8 mouse cellular contexts compared by ENCODE assay signal in genomic region chr1:165618201-165618624, GRCm38 (mm10). TPM values are rescaled to one million over a fixed set of nuclear protein-coding genes. Genes with fewer than 3 reads are reported as not detected.
A peak's percentile ranks its signal among the peaks of the same experiment; 100 is the strongest.
DNase-seq lines count a peak whose midpoint lies in the region.

No protein-coding gene starts in this region.

- peaks cover 51% of the 10 kb centered on the region for H3K36me3 ChIP-seq in embryonic facial prominence, embryonic 10.5 days (replicated peaks)

- H3K27me3 ChIP-seq in embryonic facial prominence, embryonic 10.5 days (replicated peaks; ENCODE audit: low read depth, poor library complexity, severe bottlenecking): no peaks in the 10 kb centered on the region

- no peak overlapping the region for H3K4me3 ChIP-seq in embryonic facial prominence, embryonic 10.5 days

- WGBS in embryonic facial prominence, embryonic 10.5 days: 62% methylated on average over 9 of the region's 9 CpGs

- H3K4me1 ChIP-seq in embryonic facial prominence, embryonic 10.5 days: peaks cover 33% of the 10 kb centered on the region

- H3K9me3 ChIP-seq in embryonic facial prominence, embryonic 10.5 days: 0 out of 2 replicates have a peak, but pooled peaks cover 3% of the 10 kb centered on the region

- peak; percentile 44 to 48 for DNase-seq in left cerebral cortex, postnatal 14 days (ENCODE audit: low spot score in 2 of 2)
- no peak for DNase-seq in left cerebral cortex, adult 11 months (ENCODE audit: low spot score)
- DNase-seq in embryonic facial prominence, embryonic 10.5 days (ENCODE audit: low spot score): no peak
- peak; percentile 79 to 85 for DNase-seq in heart, adult 18-20 months
- DNase-seq in kidney, postnatal 14 days: peak; percentile 67
- DNase-seq in right cerebral cortex, postnatal 36 days (ENCODE audit: low spot score in 2 of 2): peak; percentile 20 to 30
- no peak for DNase-seq in urinary bladder, postnatal 25 days (ENCODE audit: low spot score)
- no peak for DNase-seq in thymus, postnatal 25 days

- intact Hi-C loops in left cerebral cortex, postnatal 14 days (cut with DNase I): no loop called here

- H3K27ac ChIP-seq in embryonic facial prominence, embryonic 10.5 days (replicated peaks): peak overlapping the region; percentile 68; the same call in 1 of the 2 replicates

RNA-seq across cellular contexts. Expression of gene Mpzl1, which starts 16.1 kb away (rescaled TPM):
- total RNA-seq in left cerebral cortex, postnatal 14 days (2021): 10 to 100 TPM; 52.5 to 61.7 TPM
- 138 and 139 TPM in 2 replicates for polyA plus RNA-seq in embryonic facial prominence, embryonic 10.5 days (2016; fragmentation: Nextera tagmentation; extraction: Ambion mirVana)
- 10 to 100 TPM; 12.8 to 13.2 TPM for total RNA-seq in heart, adult 18-20 months (2021)

Comparison
In these comparisons a context has a peak if more than half of its experiments do, and no peak if none do; other contexts are left out.
1. DNase-seq: peak in left cerebral cortex, postnatal 14 days (2 of 2), heart, adult 18-20 months (2 of 2), kidney, postnatal 14 days (single experiment) and right cerebral cortex, postnatal 36 days (2 of 2); none in left cerebral cortex, adult 11 months (single experiment), embryonic facial prominence, embryonic 10.5 days (single experiment), urinary bladder, postnatal 25 days (single experiment) and thymus, postnatal 25 days (single experiment).